Mouse (Mus musculus) heart, postnatal 0 days (tissue): ENCODE data around the gene Foxj1. TPM values are rescaled to one million over a fixed set of nuclear protein-coding genes. Genes with fewer than 3 reads are reported as not detected.

Source experiments
- ATAC-seq: fragments of 200-750 bp; cut with Nextera tagmentation; 2 replicates; pipeline ENCODE4 v1.8.0; 2017; ENCODE audit warnings: low read depth, moderate number of reproducible peaks, moderate library complexity; ENCODE audit not compliant: insufficient read depth
- DNase-seq: peaks from one replicate; pipeline ENCODE4 v3.0.0-alpha.2; 2016; ENCODE audit warnings: low spot score
- H3K27ac ChIP-seq: fragments of 300-500 bp; sonication (generic); 2 replicates; pipeline ENCODE4 v1.5.1; 2014; ENCODE audit warnings: low read depth, mild to moderate bottlenecking
- H3K27me3 ChIP-seq: fragments of 300-500 bp; sonication (generic); 2 replicates; pipeline ENCODE4 v1.6.1; 2014; ENCODE audit warnings: low read length, mixed read lengths; ENCODE audit not compliant: control insufficient read depth, insufficient read depth
- H3K36me3 ChIP-seq: fragments of 300-500 bp; sonication (generic); replicated peaks from 2 replicates; pipeline ENCODE4 v1.6.1; 2014; ENCODE audit warnings: low read length, mixed read lengths; ENCODE audit not compliant: control insufficient read depth, insufficient read depth
- H3K4me1 ChIP-seq: fragments of 300-500 bp; sonication (generic); 2 replicates; pipeline ENCODE4 v1.6.1; 2014; ENCODE audit warnings: antibody characterized with exemption; ENCODE audit not compliant: control insufficient read depth, insufficient read depth
- H3K4me2 ChIP-seq: fragments of 300-500 bp; sonication (generic); 2 replicates; pipeline ENCODE4 v1.6.1; 2014; ENCODE audit warnings: low read depth, mild to moderate bottlenecking, low read length, moderate library complexity
- H3K4me3 ChIP-seq: fragments of 300-500 bp; sonication (generic); 2 replicates; pipeline ENCODE4 v1.5.1; 2014; ENCODE audit warnings: low read depth, low read length
- H3K9ac ChIP-seq: fragments of 300-500 bp; sonication (generic); replicated peaks from 2 replicates; pipeline ENCODE4 v1.6.1; 2014; ENCODE audit warnings: low read depth, low read length, mixed read lengths
- H3K9me3 ChIP-seq: fragments of 300-500 bp; sonication (generic); replicated peaks from 2 replicates; pipeline ENCODE4 v1.6.1; 2016; ENCODE audit warnings: low read length; ENCODE audit not compliant: control insufficient read depth
- CTCF ChIP-seq: IDR thresholded peaks from 2 replicates; pipeline ENCODE4 v1.5.1; 2016; ENCODE audit warnings: antibody characterized with exemption, control low read depth, low read depth
- EP300 ChIP-seq: IDR thresholded peaks from 2 replicates; pipeline ENCODE4 v1.6.1; 2016; ENCODE audit warnings: antibody characterized with exemption, low read depth
- WGBS: fragments of 180-500 bp; shearing (Covaris S2); extraction: QIAGEN DNeasy Blood & Tissue Kit; methylation state at CpG from one replicate; pipeline ENCODE4 v1.1.7; 2014; 5-methylcytosine and 5-hydroxymethylcytosine counted together
- polyA plus RNA-seq: library from polyadenylated mRNA; unstranded; fragments of >200 nt; fragmentation: Nextera tagmentation; extraction: Ambion mirVana; gene quantifications from 2 replicates; pipeline ENCODE4 v1.2.1, GENCODE M21; 2015
- total RNA-seq: library from RNA; depleted of rRNA; stranded (reverse); fragments of >200 nt; gene quantifications from 2 replicates; pipeline ENCODE4 v1.2.3, GENCODE M21; 2014; ENCODE audit warnings: low replicate concordance

Foxj1 gene
- total and polyA plus RNA-seq, 2 experiments from 2014 or later, result 0.04 TPM; not detected in 1

GRCm38 (mm10) chr11:116358926-116359637 lies 23.9 kb upstream of the Foxj1 start:
- peak overlapping the region; percentile 2; the same call in 1 of the 2 replicates for H3K4me3 ChIP-seq
- H3K4me1 ChIP-seq, result no peaks in the 10 kb centered on the region
- ATAC-seq (no peak), DNase-seq (no peak)
- TF ChIP-seq EP300, result no peak
- no peak for TF ChIP-seq CTCF
- peaks cover 8% of the 10 kb centered on the region; the same call in 1 of the 2 replicates for H3K36me3 ChIP-seq
- H3K4me2 ChIP-seq, result no peak overlapping the region; the same call in 1 of the 2 replicates
- H3K27ac ChIP-seq, result peak overlapping the region; percentile 56; the same call in 1 of the 2 replicates
- 79% methylated on average over 15 of the region's 15 CpGs for WGBS
- H3K27me3 ChIP-seq, result no peaks in the 10 kb centered on the region
- H3K9ac ChIP-seq, result no peak overlapping the region; the same call in 1 of the 2 replicates
- no peaks in the 10 kb centered on the region for H3K9me3 ChIP-seq

- H3K36me3 ChIP-seq, result peaks cover 4% of the 10 kb centered on the region; the same call in 1 of the 2 replicates
Measured at GRCm38 (mm10) chr11:116354521-116354920, 19.3 kb upstream of the Foxj1 start.

GRCm38 (mm10) chr11:116353535-116353934 lies 18.3 kb upstream of the Foxj1 start:
- Histone ChIP-seq H3K9me3 (no peaks in the 10 kb centered on the region), H3K36me3 (peaks cover 4% of the 10 kb centered on the region; the same call in 1 of the 2 replicates), H3K9ac (no peak overlapping the region), H3K4me1 (no peaks in the 10 kb centered on the region), H3K27ac (no peak overlapping the region), H3K4me3 (no peak overlapping the region), H3K27me3 (no peaks in the 10 kb centered on the region), H3K4me2 (no peak overlapping the region)
- ATAC-seq (no peak), DNase-seq (no peak)
- WGBS, result 81% methylated on average over 8 of the region's 8 CpGs
- TF ChIP-seq EP300 (no peak), CTCF (no peak)

More at GRCm38 (mm10) chr11:116354521-116354920, 19.3 kb upstream of the Foxj1 start:
- WGBS, result 43% methylated on average over 17 of the region's 17 CpGs
- Histone ChIP-seq H3K27ac (no peak overlapping the region), H3K4me3 (no peak overlapping the region), H3K4me1 (no peaks in the 10 kb centered on the region), H3K9me3 (no peaks in the 10 kb centered on the region), H3K27me3 (no peaks in the 10 kb centered on the region), H3K4me2 (no peak overlapping the region), H3K9ac (no peak overlapping the region)
- DNase-seq (no peak), ATAC-seq (no peak)
- TF ChIP-seq EP300 (no peak), CTCF (no peak)

GRCm38 (mm10) chr11:116351294-116351693 lies 16.1 kb upstream of the Foxj1 start:
- H3K36me3 ChIP-seq, result no peaks in the 10 kb centered on the region; the same call in 1 of the 2 replicates

GRCm38 (mm10) chr11:116347955-116348354 lies 12.8 kb upstream of the Foxj1 start:
- Histone ChIP-seq H3K27me3 (no peaks in the 10 kb centered on the region), H3K36me3 (no peaks in the 10 kb centered on the region), H3K4me3 (no peak overlapping the region), H3K9me3 (no peaks in the 10 kb centered on the region), H3K4me1 (no peaks in the 10 kb centered on the region), H3K9ac (no peak overlapping the region), H3K4me2 (no peak overlapping the region), H3K27ac (no peak overlapping the region)
- ATAC-seq (no peak), DNase-seq (no peak)
- TF ChIP-seq EP300 (no peak), CTCF (no peak)
- 45% methylated on average over 5 of the region's 5 CpGs for WGBS

More at GRCm38 (mm10) chr11:116351294-116351693, 16.1 kb upstream of the Foxj1 start:
- TF ChIP-seq EP300 (no peak), CTCF (no peak)
- Histone ChIP-seq H3K27me3 (no peaks in the 10 kb centered on the region), H3K4me1 (no peaks in the 10 kb centered on the region), H3K4me3 (no peak overlapping the region), H3K4me2 (no peak overlapping the region), H3K9ac (no peak overlapping the region), H3K27ac (no peak overlapping the region), H3K9me3 (no peaks in the 10 kb centered on the region)
- WGBS, result 90% methylated on average over 5 of the region's 5 CpGs
- ATAC-seq, result no peak
- no peak for DNase-seq
